Mouse (Mus musculus) spleen, postnatal 0 days (tissue): Measurements from ENCODE around the gene Lat2. TPM values are rescaled to one million over a fixed set of nuclear protein-coding genes. Genes with fewer than 3 reads are reported as not detected.

Experiments used
- polyA plus RNA-seq: library from polyadenylated mRNA; unstranded; fragments of >200 nt; fragmentation: Nextera tagmentation; extraction: Ambion mirVana; gene quantifications from 2 replicates; pipeline ENCODE4 v1.2.1, GENCODE M21; 2015

Gene Lat2
- polyA plus RNA-seq: 9.2 and 17.8 TPM in 2 replicates

DNA sequence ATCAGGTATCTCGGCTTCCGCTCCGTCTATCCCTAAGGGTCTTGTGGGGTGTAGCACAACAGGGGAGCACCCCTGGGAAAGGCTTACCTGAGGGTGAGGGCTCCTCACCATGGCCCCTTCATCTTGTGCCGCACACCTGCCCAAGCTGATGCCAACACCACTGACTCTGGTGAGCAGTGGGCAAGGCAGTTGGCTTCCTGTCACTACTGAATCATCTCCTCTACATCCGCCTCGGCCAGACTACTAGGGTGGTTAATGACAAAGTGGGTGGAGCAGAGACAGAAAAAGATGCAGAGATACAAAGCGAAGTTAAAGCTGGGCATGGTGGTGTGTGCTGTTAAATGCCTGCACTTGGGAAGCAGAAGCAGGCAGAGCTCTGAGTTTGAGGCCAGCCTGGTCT is at the start of gene Lat2:
Lat2 (minus strand) TSS at position 224 of the 400 bp plus-strand sequence.

GRCm38 (mm10) chr5:134639269-134639682 is 24.5 kb upstream of the Lat2 start, which contains the start of gene Eif4h:
Eif4h (minus strand) TSS chr5:134639490.

GRCm38 (mm10) chr5:134581146-134581545 is 33.7 kb downstream of the Lat2 start, which contains the start of gene Rfc2:
Rfc2 (plus strand) TSS chr5:134581366.

DNA sequence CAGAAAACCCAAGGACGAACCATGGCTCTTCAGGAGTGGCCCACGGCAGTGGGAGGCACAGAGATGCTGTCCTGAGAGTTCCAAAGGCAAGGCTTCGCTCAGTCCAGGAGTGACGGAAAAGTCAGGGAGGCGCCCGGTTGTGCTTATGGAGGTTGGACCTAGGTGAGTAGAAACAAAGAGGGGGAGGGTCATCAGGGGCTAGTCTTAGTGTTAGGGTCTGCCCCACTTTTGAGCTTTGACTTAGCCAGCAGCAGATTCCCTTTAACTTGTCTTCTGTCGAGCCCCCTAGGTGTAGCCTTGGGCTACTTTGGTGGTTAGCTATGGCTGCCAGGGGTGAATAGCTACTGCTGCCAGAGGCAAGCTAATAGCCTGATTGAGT is 54.8 kb downstream of the Lat2 start, which contains the start of gene Syna:
Syna (minus strand) TSS at position 101 of the 379 bp plus-strand sequence.

GRCm38 (mm10) chr5:134552110-134552972 is 62.5 kb downstream of the Lat2 start, which contains the start of gene Clip2:
Clip2 (minus strand) TSS chr5:134552434.

Other genes with a start within 250 kb of the Lat2 start
- 15.5 and 17.9 TPM in 2 replicates for gene Gtf2ird1, start 158.3 kb downstream of the Lat2 start, polyA plus RNA-seq
- gene Clip2, start 62.6 kb downstream of the Lat2 start, polyA plus RNA-seq: 0.89 and 1.3 TPM in 2 replicates
- gene Syna, start 54.9 kb downstream of the Lat2 start, polyA plus RNA-seq: not detected in 2 replicates
- gene Rfc2, start 33.7 kb downstream of the Lat2 start, polyA plus RNA-seq: 201 and 213 TPM in 2 replicates
- gene Eif4h, start 24.5 kb upstream of the Lat2 start, polyA plus RNA-seq: 221 and 231 TPM in 2 replicates
- 1.9 and 3.0 TPM in 2 replicates for gene Limk1, start 73.6 kb upstream of the Lat2 start, polyA plus RNA-seq
- gene Eln, start 132.3 kb upstream of the Lat2 start, polyA plus RNA-seq: 537 and 634 TPM in 2 replicates